Mouse (Mus musculus): ENCODE data around the gene Gm45717.

- TF ChIP-seq CTCF (IDR thresholded peaks at IDR 0.05; ENCODE audit: insufficient read depth, low read length) (no peak), POLR2A (IDR thresholded peaks at IDR 0.05; ENCODE audit: borderline replicate concordance, extremely low read depth, low read depth, low read length) (no peak)
Observed at GRCm38 (mm10) chr7:140920418-140921029, 35.2 kb downstream of the Gm45717 start, which contains the start of gene Nlrp6.
